Mouse (Mus musculus) MEL (cell line): ENCODE data around the gene Olfr766-ps1. TPM values are rescaled to one million over a fixed set of nuclear protein-coding genes. Genes with fewer than 3 reads are reported as not detected.

Source experiments
- DNase-seq: peaks from one replicate; pipeline ENCODE4 v3.0.0; 2011; ENCODE audit warnings: low read depth, low spot score
- H3K27ac ChIP-seq: 2 replicates; pipeline ENCODE4 v1.5.1; 2012; ENCODE audit warnings: low read depth, mild to moderate bottlenecking, control low read depth, low read length, moderate library complexity; ENCODE audit not compliant: control insufficient read depth
- H3K27me3 ChIP-seq, 2 experiments: fragments of 150-350 bp in 1 of 2; sonication (generic) in 1 of 2; 2 replicates each; pipeline ENCODE4 v1.6.1; 2012; ENCODE audit warnings: low read length in 2 of 2, mild to moderate bottlenecking in 2 of 2, improper control_type of control experiment in 1 of 2, moderate library complexity in 1 of 2; ENCODE audit not compliant: insufficient read depth in 2 of 2, control insufficient read depth in 1 of 2
- H3K36me3 ChIP-seq, 2 experiments: 2 replicates each; pipeline ENCODE4 v1.6.1; 2012 to 2014; ENCODE audit warnings: low read length in 2 of 2, improper control_type of control experiment in 1 of 2, inconsistent platforms in 1 of 2, mild to moderate bottlenecking in 1 of 2; ENCODE audit not compliant: insufficient read depth in 2 of 2, control insufficient read depth in 1 of 2
- H3K4me1 ChIP-seq, 2 experiments: fragments of 150-350 bp in 1 of 2; sonication (generic) in 1 of 2; 2 replicates each; pipeline ENCODE4 v1.6.1; 2012; ENCODE audit warnings: low read length in 2 of 2, improper control_type of control experiment in 1 of 2, mild to moderate bottlenecking in 1 of 2; ENCODE audit not compliant: insufficient read depth in 2 of 2, control insufficient read depth in 1 of 2
- H3K4me3 ChIP-seq, 2 experiments: fragments of 150-350 bp in 1 of 2; sonication (generic) in 1 of 2; 2 replicates each; pipeline ENCODE4 v1.5.1; 2012; ENCODE audit warnings: low read depth in 2 of 2, low read length in 2 of 2, mild to moderate bottlenecking in 2 of 2, moderate library complexity in 2 of 2, control low read depth in 1 of 2, improper control_type of control experiment in 1 of 2; ENCODE audit not compliant: control insufficient read depth in 1 of 2, insufficient read depth in 1 of 2
- H3K79me2 ChIP-seq: 2 replicates; pipeline ENCODE4 v1.6.1; 2012; ENCODE audit warnings: mild to moderate bottlenecking, low read length, moderate library complexity; ENCODE audit not compliant: control insufficient read depth, poor library complexity, insufficient read depth
- H3K9ac ChIP-seq: 2 replicates; pipeline ENCODE4 v1.6.1; 2012; ENCODE audit warnings: low read depth, mild to moderate bottlenecking, control low read depth, low read length, moderate library complexity; ENCODE audit not compliant: control insufficient read depth, poor library complexity, severe bottlenecking
- H3K9me3 ChIP-seq: fragments of 150-350 bp; sonication (generic); replicated peaks from 2 replicates; pipeline ENCODE4 v1.6.1; 2012; ENCODE audit warnings: mild to moderate bottlenecking, low read length, improper control_type of control experiment, moderate library complexity; ENCODE audit not compliant: insufficient read depth
- CHD1 ChIP-seq: IDR thresholded peaks from 2 replicates; pipeline ENCODE4 v1.6.1; 2012; ENCODE audit warnings: low read depth, mild to moderate bottlenecking, inconsistent platforms, low read length, improper control_type of control experiment
- CHD2 ChIP-seq: IDR thresholded peaks from 2 replicates; pipeline ENCODE4 v1.6.1; 2011; ENCODE audit warnings: low read length, improper control_type of control experiment
- CTCF ChIP-seq, 3 experiments: IDR thresholded peaks in 2 of 3; conservative IDR thresholded peaks in 1 of 3; 2 replicates each; pipeline ENCODE4 v1.5.1; 2011 to 2012; ENCODE audit warnings: low read length in 3 of 3, low read depth in 2 of 3, mild to moderate bottlenecking in 2 of 3, improper control_type of control experiment in 1 of 3, inconsistent platforms in 1 of 3, mixed read lengths in 1 of 3, moderate library complexity in 1 of 3; ENCODE audit not compliant: control insufficient read depth in 1 of 3, insufficient read depth in 1 of 3, poor library complexity in 1 of 3, severe bottlenecking in 1 of 3
- EP300 ChIP-seq, 2 experiments: IDR thresholded peaks; 2 replicates each; pipeline ENCODE4 v1.6.1; 2011; ENCODE audit warnings: improper control_type of control experiment in 2 of 2, low read length in 2 of 2, low read depth in 1 of 2, mild to moderate bottlenecking in 1 of 2
- ETS1 ChIP-seq: IDR thresholded peaks from 2 replicates; pipeline ENCODE4 v1.6.1; 2012; ENCODE audit warnings: low read depth, mild to moderate bottlenecking, inconsistent platforms, low read length, improper control_type of control experiment, moderate library complexity
- GATA1 ChIP-seq: IDR thresholded peaks from 2 replicates; pipeline ENCODE4 v1.6.1; 2011; ENCODE audit warnings: low read depth, low read length, improper control_type of control experiment
- JUND ChIP-seq: IDR thresholded peaks from 2 replicates; pipeline ENCODE4 v1.6.1; 2011; ENCODE audit warnings: low read depth, mild to moderate bottlenecking, improper control_type of control experiment, low read length
- MAX ChIP-seq: IDR thresholded peaks from 2 replicates; pipeline ENCODE4 v1.6.1; 2011; ENCODE audit warnings: low read length, improper control_type of control experiment
- MAZ ChIP-seq: IDR thresholded peaks from 2 replicates; pipeline ENCODE4 v1.6.1; 2012; ENCODE audit warnings: low read depth, mild to moderate bottlenecking, inconsistent platforms, low read length, improper control_type of control experiment
- MYB ChIP-seq: IDR thresholded peaks from 2 replicates; pipeline ENCODE4 v1.6.1; 2011; ENCODE audit warnings: mild to moderate bottlenecking, low read depth, low read length, improper control_type of control experiment
- SIN3A ChIP-seq: IDR thresholded peaks from 2 replicates; pipeline ENCODE4 v1.6.1; 2012; ENCODE audit warnings: low read length, improper control_type of control experiment, inconsistent platforms
- TAL1 ChIP-seq: IDR thresholded peaks from 2 replicates; pipeline ENCODE4 v1.6.1; 2012; ENCODE audit warnings: mild to moderate bottlenecking, inconsistent platforms, low read length, moderate library complexity, mixed read lengths
- TBP ChIP-seq: IDR thresholded peaks from 2 replicates; pipeline ENCODE4 v1.8.0; 2011; ENCODE audit warnings: low read depth, low read length, improper control_type of control experiment
- USF1 ChIP-seq: IDR thresholded peaks from 2 replicates; pipeline ENCODE4 v1.6.1; 2014; ENCODE audit warnings: low read depth, mild to moderate bottlenecking, inconsistent platforms, low read length, improper control_type of control experiment, moderate library complexity
- USF2 ChIP-seq, 2 experiments: IDR thresholded peaks; 2 replicates each; pipeline ENCODE4 v1.6.1; 2011 to 2012; ENCODE audit warnings: improper control_type of control experiment in 2 of 2, low read length in 2 of 2, borderline replicate concordance in 1 of 2, inconsistent platforms in 1 of 2, low read depth in 1 of 2, mild to moderate bottlenecking in 1 of 2; ENCODE audit not compliant: insufficient read depth in 1 of 2
- ZNF384 ChIP-seq: IDR thresholded peaks from 2 replicates; pipeline ENCODE4 v1.6.1; 2012; ENCODE audit warnings: low read depth, mild to moderate bottlenecking, inconsistent platforms, low read length, improper control_type of control experiment
- polyA plus RNA-seq, 2 experiments: library from polyadenylated mRNA; stranded (reverse) in 1 of 2; unstranded in 1 of 2; fragments of >175 nt in 1 of 2; fragments of >200 nt in 1 of 2; gene quantifications; 2 replicates each; pipeline versions ENCODE4 v1.2.1 to v1.2.4; 2012; ENCODE audit warnings: low replicate concordance in 2 of 2, low read depth in 1 of 2; ENCODE audit not compliant: insufficient read length in 2 of 2, insufficient read depth in 1 of 2, missing spikeins in 1 of 2
- total RNA-seq: library from RNA; depleted of rRNA; stranded (reverse); fragments of 300-350 nt; gene quantifications from 2 replicates; pipeline ENCODE4 v1.2.3, GENCODE M21; 2012; rRNA removed

The Olfr766-ps1 gene
- total and polyA plus RNA-seq, 3 experiments: not detected

DNA sequence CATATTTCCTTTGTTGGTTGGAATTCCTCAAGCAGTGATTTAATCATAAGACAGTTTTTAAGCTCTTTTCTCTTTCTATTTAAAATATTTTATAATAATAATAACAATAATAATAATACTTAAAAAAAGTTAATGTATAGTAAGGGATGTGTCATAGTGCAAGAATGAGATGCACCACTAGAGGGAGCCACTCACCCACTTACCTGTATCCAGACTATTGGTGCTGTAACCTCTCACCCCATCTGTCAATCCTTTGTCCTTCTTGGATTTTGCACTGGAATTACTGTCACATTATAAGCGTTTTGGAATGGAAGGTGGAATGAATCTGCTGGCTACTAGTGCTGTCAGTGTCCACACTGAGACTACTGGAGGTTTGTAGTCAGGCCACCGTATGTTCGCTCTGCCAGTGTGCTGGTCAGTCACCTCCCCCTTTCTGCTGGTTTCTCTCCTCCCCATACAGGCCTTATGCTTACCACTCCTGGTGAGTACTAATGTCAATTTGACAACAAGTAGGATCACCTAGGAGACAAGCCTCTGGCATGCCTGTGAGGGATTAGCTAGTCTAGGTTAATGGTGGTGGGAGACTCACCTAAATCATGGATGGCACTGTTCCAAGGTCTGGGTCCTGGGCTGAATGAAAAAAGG is 42.6 kb downstream of the Olfr766-ps1 start (continued):
- TF ChIP-seq MAZ: no peak
- TF ChIP-seq USF1: no peak
- no peak for TF ChIP-seq SIN3A
- TF ChIP-seq GATA1: no peak
- TF ChIP-seq JUND: no peak
- no peak for TF ChIP-seq EP300 (IDR thresholded peaks at IDR 0.05; ENCODE audit: low read depth in 1 of 2, low read length in 2 of 2)
- no peak for TF ChIP-seq TAL1
- TF ChIP-seq USF2 (IDR thresholded peaks at IDR 0.05; ENCODE audit: borderline replicate concordance in 1 of 2, insufficient read depth in 1 of 2, low read depth in 1 of 2, low read length in 2 of 2): no peak
- TF ChIP-seq CHD2: no peak
- no peak for TF ChIP-seq ETS1
- no peak for TF ChIP-seq TBP
- TF ChIP-seq MYB: no peak
- no peak for TF ChIP-seq MAX
- TF ChIP-seq, all 39 proteins: peak for 4

DNA sequence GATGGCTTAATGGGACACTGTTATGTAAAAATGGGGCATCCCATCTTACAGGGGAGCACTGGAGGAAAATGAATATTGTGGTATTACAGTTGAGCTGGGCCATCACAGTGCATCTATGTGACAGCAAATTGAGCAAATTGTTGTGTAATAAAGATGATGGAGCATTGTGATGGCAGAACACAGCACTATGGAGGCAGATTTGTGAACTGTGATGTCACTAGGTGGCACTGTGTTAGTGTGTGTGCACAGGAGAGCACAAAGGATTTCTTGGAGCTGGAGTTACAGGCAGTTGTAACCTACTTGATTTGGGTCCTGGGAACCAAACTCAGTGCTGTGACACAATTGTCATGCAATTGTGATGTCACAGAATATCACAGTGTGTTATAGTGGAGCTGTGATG is 45.5 kb downstream of the Olfr766-ps1 start:
- no peak overlapping the region for H3K9ac ChIP-seq
- no peaks in the 10 kb centered on the region for H3K36me3 ChIP-seq
- TF ChIP-seq ZNF384 (no peak), CTCF (IDR thresholded peaks at IDR 0.05 in 2 of 3, conservative IDR thresholded peaks at IDR 0.05 in 1 of 3; ENCODE audit: control insufficient read depth in 1 of 3, insufficient read depth in 1 of 3, low read depth in 2 of 3, low read length in 3 of 3, poor library complexity in 1 of 3, severe bottlenecking in 1 of 3) (peak in 2 of 3 experiments; percentile 16 to 26; a peak in 2 of 6 replicates), MAX (no peak)
- TF ChIP-seq, all 39 proteins: peak for 1
- Histone ChIP-seq H3K79me2 (no peaks in the 10 kb centered on the region), H3K9me3 (no peaks in the 10 kb centered on the region), H3K27me3 (no peaks in the 10 kb centered on the region), H3K4me1 (no peaks in the 10 kb centered on the region), H3K4me3 (no peak overlapping the region), H3K27ac (no peak overlapping the region)
- DNase-seq: no peak

DNA sequence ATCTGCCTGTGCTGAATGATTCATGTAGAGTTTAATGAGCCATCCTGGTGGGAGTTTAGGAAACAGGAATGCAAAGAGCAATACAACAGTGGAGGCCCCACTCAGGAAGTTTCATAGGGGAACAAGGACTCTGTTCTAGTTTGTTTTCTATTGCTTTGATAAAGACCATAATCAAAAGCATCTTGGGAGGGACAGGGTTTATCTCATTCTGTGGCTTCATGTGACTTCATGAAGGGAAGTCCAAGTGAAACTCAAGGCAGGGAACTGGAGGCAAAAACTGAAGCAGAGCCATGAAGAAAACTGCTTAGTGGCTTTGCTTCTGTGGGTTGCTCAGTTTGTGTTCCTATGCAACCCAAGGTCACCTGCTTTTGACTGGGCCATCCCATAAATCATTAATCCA is 54.3 kb downstream of the Olfr766-ps1 start:
- Histone ChIP-seq H3K9me3 (no peaks in the 10 kb centered on the region), H3K27ac (no peak overlapping the region), H3K4me3 (no peak overlapping the region), H3K79me2 (no peaks in the 10 kb centered on the region), H3K27me3 (no peaks in the 10 kb centered on the region), H3K4me1 (peaks cover 0 to 4% of the 10 kb centered on the region in 2 experiments; a peak in 2 of 4 replicates), H3K36me3 (no peaks in the 10 kb centered on the region), H3K9ac (no peak overlapping the region)
- no peak for TF ChIP-seq CHD1
- peak; percentile 65; the same call in 1 of the 2 replicates for TF ChIP-seq USF1
- DNase-seq: no peak

Other genes with a start within 250 kb of the Olfr766-ps1 start
- 90.7 and 100 TPM in 2 replicates for gene Ormdl2, start 247.3 kb downstream of the Olfr766-ps1 start, total RNA-seq
- gene Ormdl2, start 247.3 kb downstream of the Olfr766-ps1 start, polyA plus RNA-seq: 100 to 1,000 TPM; 114 to 278 TPM
- gene Gdf11, start 177.3 kb downstream of the Olfr766-ps1 start, total RNA-seq: 1.8 and 2.3 TPM in 2 replicates
- gene Gdf11, start 177.3 kb downstream of the Olfr766-ps1 start, polyA plus RNA-seq: 1 to 10 TPM in 1 of 2 experiments, not detected in 1; 2.8 TPM
- 0.29 and 0.46 TPM in 2 replicates for gene Cd63, start 168.0 kb downstream of the Olfr766-ps1 start, total RNA-seq
- gene Cd63, start 168.0 kb downstream of the Olfr766-ps1 start, polyA plus RNA-seq: under 1 TPM in 1 of 2 experiments, not detected in 1; 0.64 TPM
- 1.2 and 2.9 TPM in 2 replicates for gene Rdh5, start 146.1 kb downstream of the Olfr766-ps1 start, total RNA-seq
- gene Rdh5, start 146.1 kb downstream of the Olfr766-ps1 start, polyA plus RNA-seq: 1 to 10 TPM in 1 of 2 experiments, not detected in 1; 4.2 TPM
- 57.7 and 70.6 TPM in 2 replicates for gene Bloc1s1, start 144.9 kb downstream of the Olfr766-ps1 start, total RNA-seq
- gene Bloc1s1, start 144.9 kb downstream of the Olfr766-ps1 start, polyA plus RNA-seq: 10 to 100 TPM in 1 of 2 experiments, not detected in 1; 45.1 TPM
- 0.04 and 0.16 TPM in 2 replicates for gene Itga7, start 135.2 kb downstream of the Olfr766-ps1 start, total RNA-seq
- under 1 TPM in 1 of 2 experiments, not detected in 1; 0.14 TPM for gene Itga7, start 135.2 kb downstream of the Olfr766-ps1 start, polyA plus RNA-seq
- not detected in 2 replicates for gene Mettl7b, start 108.0 kb downstream of the Olfr766-ps1 start, total RNA-seq
- gene Mettl7b, start 108.0 kb downstream of the Olfr766-ps1 start, polyA plus RNA-seq: not detected
- not detected in 2 replicates for gene Olfr9, start 79.5 kb downstream of the Olfr766-ps1 start, total RNA-seq
- not detected for gene Olfr9, start 79.5 kb downstream of the Olfr766-ps1 start, polyA plus RNA-seq
- not detected in 2 replicates for gene Olfr763, start 58.2 kb downstream of the Olfr766-ps1 start, total RNA-seq
- gene Olfr763, start 58.2 kb downstream of the Olfr766-ps1 start, polyA plus RNA-seq: not detected
- not detected in 2 replicates for gene Olfr764-ps1, start 29.1 kb downstream of the Olfr766-ps1 start, total RNA-seq
- not detected for gene Olfr764-ps1, start 29.1 kb downstream of the Olfr766-ps1 start, polyA plus RNA-seq
- not detected in 2 replicates for gene Olfr765, start 19.0 kb downstream of the Olfr766-ps1 start, total RNA-seq
- gene Olfr765, start 19.0 kb downstream of the Olfr766-ps1 start, polyA plus RNA-seq: not detected
- gene Olfr767, start 13.9 kb upstream of the Olfr766-ps1 start, total RNA-seq: not detected in 2 replicates
- gene Olfr767, start 13.9 kb upstream of the Olfr766-ps1 start, polyA plus RNA-seq: not detected
- not detected in 2 replicates for gene Olfr768, start 30.4 kb upstream of the Olfr766-ps1 start, total RNA-seq
- gene Olfr768, start 30.4 kb upstream of the Olfr766-ps1 start, polyA plus RNA-seq: not detected
- not detected in 2 replicates for gene Olfr769, start 48.9 kb upstream of the Olfr766-ps1 start, total RNA-seq
- gene Olfr769, start 48.9 kb upstream of the Olfr766-ps1 start, polyA plus RNA-seq: not detected
- gene Olfr770, start 70.0 kb upstream of the Olfr766-ps1 start, total RNA-seq: not detected in 2 replicates
- gene Olfr770, start 70.0 kb upstream of the Olfr766-ps1 start, polyA plus RNA-seq: not detected
- gene Olfr771, start 95.8 kb upstream of the Olfr766-ps1 start, total RNA-seq: not detected in 2 replicates
- not detected for gene Olfr771, start 95.8 kb upstream of the Olfr766-ps1 start, polyA plus RNA-seq
- not detected in 2 replicates for gene Olfr772, start 108.9 kb upstream of the Olfr766-ps1 start, total RNA-seq
- not detected for gene Olfr772, start 108.9 kb upstream of the Olfr766-ps1 start, polyA plus RNA-seq
- gene Olfr773, start 118.4 kb upstream of the Olfr766-ps1 start, total RNA-seq: not detected in 2 replicates
- gene Olfr773, start 118.4 kb upstream of the Olfr766-ps1 start, polyA plus RNA-seq: not detected
- not detected in 2 replicates for gene Olfr774, start 167.2 kb upstream of the Olfr766-ps1 start, total RNA-seq
- gene Olfr774, start 167.2 kb upstream of the Olfr766-ps1 start, polyA plus RNA-seq: not detected
- not detected in 2 replicates for gene Olfr775, start 179.4 kb upstream of the Olfr766-ps1 start, total RNA-seq
- not detected for gene Olfr775, start 179.4 kb upstream of the Olfr766-ps1 start, polyA plus RNA-seq
- not detected in 2 replicates for gene Olfr776, start 190.2 kb upstream of the Olfr766-ps1 start, total RNA-seq
- not detected for gene Olfr776, start 190.2 kb upstream of the Olfr766-ps1 start, polyA plus RNA-seq
- not detected in 2 replicates for gene Olfr777, start 202.5 kb upstream of the Olfr766-ps1 start, total RNA-seq
- gene Olfr777, start 202.5 kb upstream of the Olfr766-ps1 start, polyA plus RNA-seq: not detected
- not detected in 2 replicates for gene Olfr780, start 249.1 kb upstream of the Olfr766-ps1 start, total RNA-seq
- not detected for gene Olfr780, start 249.1 kb upstream of the Olfr766-ps1 start, polyA plus RNA-seq